Mouse (Mus musculus): ENCODE measurements around the gene Lrat. TPM values are rescaled to one million over a fixed set of nuclear protein-coding genes. Genes with fewer than 3 reads are reported as not detected.

Gene Lrat
- polyA plus RNA-seq (2015; fragmentation: Nextera tagmentation; extraction: Ambion mirVana) = 0.13 and 0.14 TPM in 2 replicates

GRCm38 (mm10) chr3:82903613-82904205 lies at the start of gene Lrat:
TSS of gene Lrat (minus strand) at chr3:82903973.
- Histone ChIP-seq H3K4me3 (peak within 1 kb of the TSS; percentile 48), H3K27me3 (peaks cover 37% of the 10 kb centered on the region), H3K9ac (peak within 1 kb of the TSS; percentile 62), H3K4me1 (replicated peaks) (peaks cover 18% of the 10 kb centered on the region), H3K9me3 (no peaks in the 10 kb centered on the region), H3K36me3 (no peaks in the 10 kb centered on the region), H3K4me2 (peak within 1 kb of the TSS; percentile 89), H3K27ac (replicated peaks) (no peak within 1 kb of the TSS)
- peak; percentile 74 for ATAC-seq (ENCODE audit: low read depth)
- under 1% methylated on average over 35 of the region's 35 CpGs for WGBS

- WGBS = 94% methylated on average over 4 of the region's 4 CpGs
- Histone ChIP-seq H3K9me3 (no peaks in the 10 kb centered on the region), H3K4me1 (replicated peaks) (no peaks in the 10 kb centered on the region), H3K36me3 (no peaks in the 10 kb centered on the region), H3K27me3 (no peaks in the 10 kb centered on the region), H3K9ac (no peak overlapping the region), H3K27ac (replicated peaks) (no peak overlapping the region), H3K4me3 (no peak overlapping the region), H3K4me2 (no peak overlapping the region)
- no peak for ATAC-seq (ENCODE audit: low read depth)
These were observed 48.6 kb upstream of the Lrat start for GRCm38 (mm10) chr3:82952173-82952962.

- no peak for ATAC-seq (ENCODE audit: low read depth)
- H3K4me3 ChIP-seq = no peak overlapping the region
- H3K4me2 ChIP-seq = no peak overlapping the region
- no peaks in the 10 kb centered on the region for H3K4me1 ChIP-seq (replicated peaks)
- H3K9me3 ChIP-seq = no peaks in the 10 kb centered on the region
- H3K36me3 ChIP-seq = no peaks in the 10 kb centered on the region
- H3K27ac ChIP-seq (replicated peaks) = no peak overlapping the region
- H3K27me3 ChIP-seq = no peaks in the 10 kb centered on the region
- no peak overlapping the region for H3K9ac ChIP-seq
- WGBS = 79% methylated on average over 7 of the region's 7 CpGs
These were observed 46.9 kb upstream of the Lrat start for GRCm38 (mm10) chr3:82950639-82951038.

- 84% methylated on average over 10 of the region's 10 CpGs for WGBS
- Histone ChIP-seq H3K9me3 (no peaks in the 10 kb centered on the region), H3K27me3 (no peaks in the 10 kb centered on the region), H3K36me3 (no peaks in the 10 kb centered on the region), H3K9ac (no peak overlapping the region), H3K27ac (replicated peaks) (no peak overlapping the region), H3K4me2 (no peak overlapping the region), H3K4me3 (no peak overlapping the region), H3K4me1 (replicated peaks) (no peaks in the 10 kb centered on the region)
- ATAC-seq (ENCODE audit: low read depth) = no peak
These were observed 46.4 kb upstream of the Lrat start for GRCm38 (mm10) chr3:82950208-82950607.

GRCm38 (mm10) chr3:82946375-82947107 lies 42.8 kb upstream of the Lrat start:
- no peaks in the 10 kb centered on the region for H3K27me3 ChIP-seq
- no peaks in the 10 kb centered on the region for H3K9me3 ChIP-seq
- H3K9ac ChIP-seq = no peak overlapping the region
- ATAC-seq (ENCODE audit: low read depth) = no peak
- H3K4me1 ChIP-seq (replicated peaks) = no peaks in the 10 kb centered on the region
- no peak overlapping the region for H3K4me3 ChIP-seq
- WGBS = 51% methylated on average over 6 of the region's 6 CpGs
- H3K27ac ChIP-seq (replicated peaks) = no peak overlapping the region
- no peak overlapping the region for H3K4me2 ChIP-seq
- no peaks in the 10 kb centered on the region for H3K36me3 ChIP-seq

- H3K4me3 ChIP-seq = no peak overlapping the region
- H3K9ac ChIP-seq = no peak overlapping the region
- no peaks in the 10 kb centered on the region for H3K4me1 ChIP-seq (replicated peaks)
- H3K9me3 ChIP-seq = no peaks in the 10 kb centered on the region
- no peak overlapping the region for H3K27ac ChIP-seq (replicated peaks)
- ATAC-seq (ENCODE audit: low read depth) = no peak
- no peak overlapping the region for H3K4me2 ChIP-seq
- no peaks in the 10 kb centered on the region for H3K36me3 ChIP-seq
- WGBS = 85% methylated on average over 2 of the region's 2 CpGs
- no peaks in the 10 kb centered on the region for H3K27me3 ChIP-seq
These were observed 24.1 kb upstream of the Lrat start for GRCm38 (mm10) chr3:82927917-82928316.

- H3K4me2 ChIP-seq = no peak overlapping the region
- H3K4me1 ChIP-seq (replicated peaks) = no peaks in the 10 kb centered on the region
- 34% methylated on average over 1 of the region's 1 CpGs for WGBS
- H3K36me3 ChIP-seq = no peaks in the 10 kb centered on the region
- H3K9ac ChIP-seq = no peak overlapping the region
- H3K27me3 ChIP-seq = no peaks in the 10 kb centered on the region
- no peak overlapping the region for H3K27ac ChIP-seq (replicated peaks)
- H3K4me3 ChIP-seq = no peak overlapping the region
- ATAC-seq (ENCODE audit: low read depth) = no peak
- H3K9me3 ChIP-seq = no peaks in the 10 kb centered on the region
These were observed 11.9 kb upstream of the Lrat start for GRCm38 (mm10) chr3:82915632-82916031.

- ATAC-seq (ENCODE audit: low read depth) = no peak
- WGBS = 85% methylated on average over 2 of the region's 2 CpGs
- H3K27ac ChIP-seq (replicated peaks) = no peak overlapping the region
- peaks cover 10% of the 10 kb centered on the region for H3K4me1 ChIP-seq (replicated peaks)
- H3K36me3 ChIP-seq = no peaks in the 10 kb centered on the region
- H3K4me3 ChIP-seq = no peak overlapping the region
- no peak overlapping the region for H3K9ac ChIP-seq
- H3K9me3 ChIP-seq = no peaks in the 10 kb centered on the region
- H3K27me3 ChIP-seq = peaks cover 21% of the 10 kb centered on the region
- H3K4me2 ChIP-seq = no peak overlapping the region
These were observed 4.9 kb upstream of the Lrat start for GRCm38 (mm10) chr3:82908671-82909070.

- Histone ChIP-seq H3K9ac (peak overlapping the region; percentile 62), H3K4me3 (peak overlapping the region; percentile 48), H3K36me3 (no peaks in the 10 kb centered on the region), H3K4me2 (peak overlapping the region; percentile 89), H3K9me3 (no peaks in the 10 kb centered on the region), H3K4me1 (replicated peaks) (peaks cover 18% of the 10 kb centered on the region), H3K27me3 (peaks cover 37% of the 10 kb centered on the region), H3K27ac (replicated peaks) (no peak overlapping the region)
- 1% methylated on average over 31 of the region's 31 CpGs for WGBS
- ATAC-seq (ENCODE audit: low read depth) = peak; percentile 69; the same call in 1 of the 2 replicates
These were observed 587 bp upstream of the Lrat start for GRCm38 (mm10) chr3:82904211-82904908.

GRCm38 (mm10) chr3:82902757-82903612 lies 788 bp downstream of the Lrat start:
- Histone ChIP-seq H3K36me3 (no peaks in the 10 kb centered on the region), H3K27ac (replicated peaks) (no peak overlapping the region), H3K4me2 (peak overlapping the region; percentile 89), H3K9me3 (no peaks in the 10 kb centered on the region), H3K4me3 (peak overlapping the region; percentile 48), H3K9ac (0 out of 2 replicates have a peak overlapping the region, but pooled peaks have one; percentile 62), H3K4me1 (replicated peaks) (peaks cover 18% of the 10 kb centered on the region), H3K27me3 (peaks cover 37% of the 10 kb centered on the region)
- ATAC-seq (ENCODE audit: low read depth) = no peak
- WGBS = 22% methylated on average over 20 of the region's 20 CpGs

GRCm38 (mm10) chr3:82888842-82889241 lies 14.9 kb downstream of the Lrat start:
- Histone ChIP-seq H3K9ac (no peak overlapping the region), H3K4me3 (no peak overlapping the region), H3K9me3 (no peaks in the 10 kb centered on the region), H3K27me3 (no peaks in the 10 kb centered on the region), H3K36me3 (no peaks in the 10 kb centered on the region), H3K27ac (replicated peaks) (no peak overlapping the region), H3K4me2 (no peak overlapping the region), H3K4me1 (replicated peaks) (no peaks in the 10 kb centered on the region)
- ATAC-seq (ENCODE audit: low read depth) = no peak
- WGBS = 4% methylated on average over 2 of the region's 2 CpGs
